Mouse (Mus musculus) embryonic facial prominence, embryonic 10.5 days (tissue): Measurements from ENCODE around the gene Ccser1. TPM values are rescaled to one million over a fixed set of nuclear protein-coding genes. Genes with fewer than 3 reads are reported as not detected.
A peak's percentile ranks its signal among the peaks of the same experiment; 100 is the strongest.

Experiments used
- DNase-seq: peaks from one replicate; pipeline ENCODE4 v3.0.0-alpha.2; 2017; ENCODE audit warnings: low spot score
- H3K27ac ChIP-seq: fragments of 300-500 bp; sonication (generic); replicated peaks from 2 replicates; pipeline ENCODE4 v1.5.1; 2016; ENCODE audit warnings: mild to moderate bottlenecking
- H3K27me3 ChIP-seq: fragments of 300-500 bp; sonication (generic); replicated peaks from 2 replicates; pipeline ENCODE4 v1.6.1; 2016; ENCODE audit warnings: low read depth, mild to moderate bottlenecking; ENCODE audit not compliant: poor library complexity, severe bottlenecking
- H3K36me3 ChIP-seq: fragments of 300-500 bp; sonication (generic); replicated peaks from 2 replicates; pipeline ENCODE4 v1.6.1; 2016; ENCODE audit warnings: mild to moderate bottlenecking, moderate library complexity
- H3K4me1 ChIP-seq: fragments of 300-500 bp; sonication (generic); 2 replicates; pipeline ENCODE4 v1.6.1; 2016
- H3K4me3 ChIP-seq: fragments of 300-500 bp; sonication (generic); 2 replicates; pipeline ENCODE4 v1.5.1; 2016; ENCODE audit warnings: mild to moderate bottlenecking, moderate library complexity
- H3K9me3 ChIP-seq: fragments of 300-500 bp; sonication (generic); 2 replicates; pipeline ENCODE4 v1.6.1; 2016; ENCODE audit warnings: mild to moderate bottlenecking
- WGBS: fragments of 180-500 bp; shearing (Covaris S2); methylation state at CpG from one replicate; pipeline ENCODE4 v1.1.7; 2016; 5-methylcytosine and 5-hydroxymethylcytosine counted together
- polyA plus RNA-seq: library from polyadenylated mRNA; unstranded; fragments of >200 nt; fragmentation: Nextera tagmentation; extraction: Ambion mirVana; gene quantifications from 2 replicates; pipeline ENCODE4 v1.2.1, GENCODE M21; 2016

The Ccser1 gene
- polyA plus RNA-seq, 1 experiment from 2014 or later = 4.3 TPM

DNA sequence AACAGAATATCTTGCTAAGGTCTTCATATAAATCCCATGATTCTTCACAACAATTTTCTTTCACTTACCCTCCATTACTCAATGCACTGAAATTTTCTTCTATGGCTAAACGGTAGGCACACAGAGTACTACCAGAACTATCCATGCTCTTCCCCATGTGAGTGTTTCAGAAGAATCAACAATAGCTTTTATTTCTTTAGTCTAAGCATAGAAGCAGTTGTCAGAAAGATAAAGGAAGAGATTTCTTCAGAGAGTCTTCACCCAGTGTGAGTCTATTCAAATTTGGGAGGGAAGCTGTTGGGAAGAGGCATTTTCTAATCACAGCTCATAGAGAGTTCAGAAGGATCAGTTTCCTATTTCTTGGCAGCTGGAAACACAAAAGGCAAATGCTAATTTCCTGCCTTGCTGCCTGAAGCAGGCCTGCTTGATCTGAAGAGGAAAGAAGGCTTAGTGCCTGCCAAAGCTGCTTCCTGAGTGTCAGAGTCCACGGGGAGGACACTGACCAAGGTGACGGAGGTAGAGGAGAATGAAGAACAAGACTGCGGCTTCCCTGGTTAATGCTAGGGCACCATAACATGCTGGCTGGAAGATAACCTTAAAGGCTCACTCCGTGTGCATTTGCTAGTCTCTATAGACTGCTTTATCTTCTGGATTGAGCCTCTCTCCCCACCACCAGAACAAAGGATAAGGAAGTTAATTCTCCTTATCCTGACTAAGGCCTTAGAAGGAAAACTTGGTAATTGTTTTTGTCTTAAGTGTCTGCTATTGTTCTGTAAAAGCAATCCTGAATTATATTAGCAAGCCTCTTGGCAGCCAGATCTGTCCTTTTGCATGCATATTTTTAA, 251.0 kb downstream of the Ccser1 start:
- Histone ChIP-seq H3K36me3 (no peaks in the 10 kb centered on the region), H3K4me1 (peaks cover 14% of the 10 kb centered on the region), H3K27ac (no peak overlapping the region), H3K9me3 (no peaks in the 10 kb centered on the region), H3K4me3 (no peak overlapping the region), H3K27me3 (no peaks in the 10 kb centered on the region)
- DNase-seq = peak; percentile 12
- WGBS = 16% methylated on average over 5 of the region's 5 CpGs

DNA sequence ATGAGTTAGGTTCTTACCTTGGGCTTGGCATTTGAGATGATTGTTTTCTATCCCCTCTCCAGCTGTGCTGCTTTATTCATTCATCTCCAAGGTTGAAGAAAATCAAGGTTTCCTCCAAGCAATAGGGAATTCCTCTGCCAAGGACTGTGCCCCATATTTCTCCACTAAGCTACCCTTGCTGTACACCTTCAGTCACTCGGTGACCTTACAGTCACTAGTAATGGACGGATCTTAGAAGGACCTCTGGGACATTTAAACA, 251.5 kb downstream of the Ccser1 start:
- no peak for DNase-seq
- Histone ChIP-seq H3K9me3 (no peaks in the 10 kb centered on the region), H3K4me3 (no peak overlapping the region), H3K36me3 (no peaks in the 10 kb centered on the region), H3K27me3 (no peaks in the 10 kb centered on the region), H3K4me1 (peaks cover 14% of the 10 kb centered on the region), H3K27ac (no peak overlapping the region)
- 65% methylated on average over 2 of the region's 2 CpGs for WGBS

DNA sequence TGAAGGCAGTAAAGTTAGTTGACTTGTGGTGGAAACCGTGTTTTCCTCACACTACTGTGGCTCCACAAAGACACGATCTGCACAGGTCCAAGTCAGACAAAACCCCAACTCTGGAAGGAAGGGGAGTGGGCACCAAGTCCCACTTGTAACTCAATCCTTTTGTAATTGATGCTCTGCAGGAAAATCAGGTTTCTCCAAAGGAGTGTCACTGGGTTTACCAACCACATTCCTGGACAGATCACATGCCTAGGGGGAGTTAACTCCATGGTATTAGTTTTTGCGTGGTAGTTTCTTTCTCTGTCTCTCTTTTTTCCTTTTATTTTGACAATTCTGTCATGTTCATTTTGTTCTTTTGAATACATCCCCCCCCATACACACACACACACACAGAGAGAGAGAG, 252.0 kb downstream of the Ccser1 start:
- Histone ChIP-seq H3K36me3 (no peaks in the 10 kb centered on the region), H3K27ac (no peak overlapping the region), H3K4me1 (peaks cover 14% of the 10 kb centered on the region), H3K27me3 (no peaks in the 10 kb centered on the region), H3K4me3 (no peak overlapping the region), H3K9me3 (no peaks in the 10 kb centered on the region)
- DNase-seq = no peak
- WGBS = 52% methylated on average over 3 of the region's 3 CpGs

GRCm38 (mm10) chr6:61432703-61433102, 252.6 kb downstream of the Ccser1 start:
- WGBS = 74% methylated on average over 3 of the region's 3 CpGs
- Histone ChIP-seq H3K4me1 (peaks cover 14% of the 10 kb centered on the region), H3K27me3 (no peaks in the 10 kb centered on the region), H3K4me3 (no peak overlapping the region), H3K27ac (no peak overlapping the region), H3K36me3 (no peaks in the 10 kb centered on the region), H3K9me3 (no peaks in the 10 kb centered on the region)
- no peak for DNase-seq

GRCm38 (mm10) chr6:61438165-61438564, 258.0 kb downstream of the Ccser1 start:
- Histone ChIP-seq H3K36me3 (no peaks in the 10 kb centered on the region), H3K27ac (no peak overlapping the region), H3K4me1 (no peaks in the 10 kb centered on the region), H3K27me3 (no peaks in the 10 kb centered on the region), H3K4me3 (no peak overlapping the region), H3K9me3 (no peaks in the 10 kb centered on the region)
- DNase-seq = no peak

DNA sequence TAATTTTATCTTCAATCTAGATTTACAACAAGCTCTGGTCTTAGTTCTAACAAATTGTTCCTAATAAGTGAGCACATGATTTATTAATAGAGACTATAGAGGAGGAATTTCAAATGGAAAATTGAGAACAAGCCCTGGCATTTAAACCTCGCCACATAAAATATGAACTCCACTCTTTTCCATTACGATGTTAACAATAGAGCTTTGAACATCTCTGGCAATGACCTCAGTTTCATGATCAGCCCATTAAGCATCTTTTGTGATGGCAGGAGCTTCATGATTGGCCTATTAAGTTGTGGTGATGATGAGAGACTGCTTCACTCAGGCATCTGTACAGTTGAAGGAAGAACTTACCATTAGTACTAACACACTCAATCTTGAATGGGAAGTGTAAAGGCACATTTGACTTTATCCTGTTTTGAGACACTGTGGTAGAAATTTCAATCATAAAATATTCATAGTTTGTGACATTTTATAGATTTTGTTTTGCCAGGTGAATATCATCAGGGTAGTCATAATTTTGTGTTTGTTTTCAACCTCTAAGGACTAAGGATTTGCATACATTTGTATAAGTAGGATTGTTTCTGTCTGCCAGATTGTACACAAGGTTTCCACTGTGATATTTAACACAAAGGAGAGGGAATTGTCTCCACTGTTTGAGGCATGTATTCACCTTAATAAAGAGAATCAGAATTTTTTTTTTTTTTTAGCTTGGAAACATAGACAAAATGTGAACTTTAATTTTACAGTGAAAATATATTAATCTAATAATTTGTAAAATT, 291.4 kb downstream of the Ccser1 start:
- no peaks in the 10 kb centered on the region for H3K9me3 ChIP-seq
- no peak overlapping the region for H3K27ac ChIP-seq
- H3K27me3 ChIP-seq = no peaks in the 10 kb centered on the region
- H3K4me3 ChIP-seq = no peak overlapping the region
- WGBS = 86% methylated on average over 2 of the region's 2 CpGs
- no peaks in the 10 kb centered on the region for H3K36me3 ChIP-seq
- DNase-seq = no peak
- H3K4me1 ChIP-seq = no peaks in the 10 kb centered on the region

DNA sequence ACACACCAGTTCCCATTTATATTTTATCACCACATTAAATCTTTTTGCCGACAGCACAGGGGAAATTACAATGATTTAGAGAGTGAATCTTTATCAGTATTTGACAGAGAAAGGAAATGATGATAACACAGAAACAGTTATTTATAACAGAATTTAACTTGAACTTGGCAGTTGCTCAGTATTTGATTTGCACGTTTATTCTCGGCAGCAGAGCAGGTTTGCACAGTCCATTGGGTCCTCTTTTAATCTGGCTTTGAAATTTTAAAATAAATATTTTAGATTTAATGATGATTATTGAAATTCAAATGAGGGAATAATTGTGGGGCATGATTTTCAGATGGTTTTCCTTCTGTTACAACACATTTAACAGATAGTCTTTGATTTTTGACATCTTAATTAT, 305.2 kb downstream of the Ccser1 start:
- H3K9me3 ChIP-seq = 0 out of 2 replicates have a peak, but pooled peaks cover 3% of the 10 kb centered on the region
- DNase-seq = no peak
- WGBS = 91% methylated on average over 3 of the region's 3 CpGs
- no peak overlapping the region for H3K4me3 ChIP-seq
- no peak overlapping the region for H3K27ac ChIP-seq
- no peaks in the 10 kb centered on the region for H3K27me3 ChIP-seq
- H3K36me3 ChIP-seq = no peaks in the 10 kb centered on the region
- no peaks in the 10 kb centered on the region for H3K4me1 ChIP-seq

DNA sequence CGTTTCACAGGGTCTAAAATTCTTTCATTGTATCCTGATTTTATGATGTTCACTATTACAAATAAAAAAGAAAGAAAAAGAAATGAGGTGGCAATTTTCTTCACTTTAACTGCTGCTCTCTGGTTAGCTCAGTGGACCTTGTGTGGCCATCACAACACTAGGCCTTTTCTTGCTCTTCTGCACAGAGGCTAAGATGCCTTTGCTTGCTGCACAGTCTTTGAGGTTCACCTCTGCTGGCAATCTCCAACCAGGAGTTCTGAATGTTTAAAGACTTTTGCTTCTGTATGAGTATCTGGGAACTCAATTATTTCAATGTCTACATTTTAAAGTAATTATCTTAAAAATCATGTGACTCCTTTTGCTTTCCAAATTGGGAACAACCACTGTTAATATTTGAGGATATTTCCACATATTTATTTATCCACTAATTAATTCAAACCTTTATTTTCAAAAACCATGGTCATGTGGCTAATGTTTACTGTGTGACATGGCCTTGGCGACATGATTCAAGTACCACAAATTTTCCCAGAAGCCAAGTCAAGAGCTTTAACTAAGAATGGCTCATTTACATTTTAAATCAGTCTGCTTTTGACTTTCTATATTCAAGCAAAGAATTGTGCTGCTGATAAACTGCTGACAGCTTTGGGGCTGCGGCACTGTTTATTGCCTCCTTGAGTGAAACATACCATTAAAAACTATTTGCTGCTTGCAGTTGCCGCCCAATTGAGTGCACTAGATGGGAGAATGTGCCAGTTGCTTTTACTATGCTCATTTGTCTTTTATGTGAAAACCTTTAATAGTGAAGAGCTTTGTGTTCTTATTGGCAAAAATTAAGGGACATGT, 312.1 kb downstream of the Ccser1 start:
- DNase-seq = no peak
- H3K36me3 ChIP-seq = no peaks in the 10 kb centered on the region
- WGBS = 80% methylated on average over 4 of the region's 4 CpGs

DNA sequence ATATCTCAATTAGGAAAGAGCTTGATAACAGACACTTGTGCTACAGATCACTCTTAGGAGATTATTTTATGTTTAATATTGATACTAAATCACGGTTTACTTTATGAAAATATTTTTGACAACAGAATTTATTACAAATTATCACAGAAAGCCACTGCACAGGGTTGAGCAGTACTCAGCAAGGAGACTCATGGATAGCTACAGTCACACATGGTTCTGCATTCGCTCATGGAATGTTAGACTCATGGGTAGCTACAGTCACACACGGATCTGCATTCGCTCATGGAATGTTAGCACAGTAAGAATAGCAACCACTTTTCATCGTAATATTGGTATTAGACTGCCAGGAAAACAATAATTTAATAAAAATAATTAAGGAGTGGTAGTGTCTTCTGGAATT, 313.3 kb downstream of the Ccser1 start:
- DNase-seq = no peak
- WGBS = 93% methylated on average over 5 of the region's 5 CpGs
- H3K4me3 ChIP-seq = no peak overlapping the region
- H3K4me1 ChIP-seq = no peaks in the 10 kb centered on the region
- no peaks in the 10 kb centered on the region for H3K9me3 ChIP-seq
- no peaks in the 10 kb centered on the region for H3K36me3 ChIP-seq
- H3K27ac ChIP-seq = no peak overlapping the region
- no peaks in the 10 kb centered on the region for H3K27me3 ChIP-seq

More for the DNA sequence above, 312.1 kb downstream of the Ccser1 start:
- no peak overlapping the region for H3K27ac ChIP-seq
- no peaks in the 10 kb centered on the region for H3K4me1 ChIP-seq
- H3K4me3 ChIP-seq = no peak overlapping the region
- no peaks in the 10 kb centered on the region for H3K9me3 ChIP-seq
- H3K27me3 ChIP-seq = no peaks in the 10 kb centered on the region

DNA sequence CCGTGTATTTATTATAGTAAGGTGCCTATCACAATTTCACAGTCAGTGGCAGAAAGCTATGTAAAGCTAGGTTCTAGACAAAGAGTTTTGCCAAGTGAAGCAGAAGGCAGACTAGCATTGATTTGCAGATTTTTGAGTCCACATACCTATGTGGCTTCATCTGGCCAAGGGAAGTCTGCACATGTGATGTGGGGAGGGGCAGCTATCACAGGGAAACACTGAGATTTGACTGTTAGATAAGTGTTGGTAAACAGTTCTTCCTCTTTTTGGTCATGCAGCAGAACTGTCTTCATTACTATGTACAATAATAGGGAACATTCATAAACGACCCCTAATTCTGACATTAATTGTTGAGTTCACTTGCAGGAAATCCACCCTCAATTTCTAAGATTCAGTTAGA, 335.2 kb downstream of the Ccser1 start:
- 80% methylated on average over 2 of the region's 2 CpGs for WGBS
- H3K27ac ChIP-seq = no peak overlapping the region
- no peaks in the 10 kb centered on the region for H3K36me3 ChIP-seq
- no peaks in the 10 kb centered on the region for H3K9me3 ChIP-seq
- H3K4me1 ChIP-seq = no peaks in the 10 kb centered on the region
- no peak for DNase-seq
- H3K4me3 ChIP-seq = no peak overlapping the region
- no peaks in the 10 kb centered on the region for H3K27me3 ChIP-seq

GRCm38 (mm10) chr6:61521587-61521986, 341.5 kb downstream of the Ccser1 start:
- 82% methylated on average over 2 of the region's 2 CpGs for WGBS
- no peak for DNase-seq
- no peak overlapping the region for H3K27ac ChIP-seq

GRCm38 (mm10) chr6:61522108-61522507, 342.0 kb downstream of the Ccser1 start:
- DNase-seq = no peak
- H3K9me3 ChIP-seq = no peaks in the 10 kb centered on the region
- H3K36me3 ChIP-seq = no peaks in the 10 kb centered on the region
- H3K27me3 ChIP-seq = no peaks in the 10 kb centered on the region
- no peak overlapping the region for H3K4me3 ChIP-seq
- 86% methylated on average over 3 of the region's 3 CpGs for WGBS
- H3K4me1 ChIP-seq = no peaks in the 10 kb centered on the region
- no peak overlapping the region for H3K27ac ChIP-seq

More at GRCm38 (mm10) chr6:61521587-61521986, 341.5 kb downstream of the Ccser1 start:
- Histone ChIP-seq H3K36me3 (no peaks in the 10 kb centered on the region), H3K4me1 (no peaks in the 10 kb centered on the region), H3K9me3 (no peaks in the 10 kb centered on the region), H3K4me3 (no peak overlapping the region), H3K27me3 (no peaks in the 10 kb centered on the region)
